Mouse (Mus musculus) activated CD4-positive, CD25-positive, alpha-beta regulatory T cell (primary cell): ENCODE measurements around the gene Zc3h7a. TPM values are rescaled to one million over a fixed set of nuclear protein-coding genes. Genes with fewer than 3 reads are reported as not detected.

Experiments used
- polyA plus RNA-seq, 2 experiments: library from polyadenylated mRNA; unstranded; fragments of 100-300 nt; shearing (Covaris generic); gene quantifications; one replicate each; pipeline ENCODE4 v1.2.1; 2017

Gene Zc3h7a
- polyA plus RNA-seq, result 100 to 1,000 TPM; 249 to 291 TPM

DNA sequence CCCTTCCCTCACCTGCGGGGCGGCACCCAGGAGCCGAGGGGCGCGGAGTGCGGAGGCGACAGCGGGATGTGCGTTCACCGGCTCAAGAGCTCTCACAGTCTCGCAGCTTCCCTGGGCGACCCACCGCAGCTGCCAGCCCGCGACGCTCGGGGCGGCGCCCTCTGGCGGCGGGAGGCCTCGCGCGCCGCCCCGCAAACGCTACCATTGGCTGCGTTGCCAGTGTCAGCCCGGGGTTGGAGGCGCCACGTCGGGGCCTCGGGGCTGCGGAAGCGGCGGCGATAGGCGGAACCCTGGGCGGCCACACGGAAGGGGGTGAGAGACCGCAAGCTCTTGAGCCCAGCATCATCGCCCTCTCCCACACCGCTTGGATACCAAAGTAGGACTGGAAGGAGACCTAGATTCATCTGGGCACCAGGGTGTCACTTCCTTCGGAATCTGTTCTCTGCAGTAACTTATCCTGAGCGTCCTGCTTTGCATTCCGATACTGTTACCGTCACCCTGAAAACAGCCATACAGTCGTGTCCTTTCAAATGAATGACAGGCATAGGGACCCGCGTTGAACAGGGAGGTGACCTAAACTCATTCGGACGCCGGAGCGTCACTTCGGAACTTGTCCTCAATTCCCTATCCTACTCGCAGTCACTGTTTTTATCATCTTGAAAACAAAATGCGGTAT, at the start of gene Zc3h7a:
Zc3h7a (minus strand) TSS at position 186 of the 676 bp plus-strand sequence.

DNA sequence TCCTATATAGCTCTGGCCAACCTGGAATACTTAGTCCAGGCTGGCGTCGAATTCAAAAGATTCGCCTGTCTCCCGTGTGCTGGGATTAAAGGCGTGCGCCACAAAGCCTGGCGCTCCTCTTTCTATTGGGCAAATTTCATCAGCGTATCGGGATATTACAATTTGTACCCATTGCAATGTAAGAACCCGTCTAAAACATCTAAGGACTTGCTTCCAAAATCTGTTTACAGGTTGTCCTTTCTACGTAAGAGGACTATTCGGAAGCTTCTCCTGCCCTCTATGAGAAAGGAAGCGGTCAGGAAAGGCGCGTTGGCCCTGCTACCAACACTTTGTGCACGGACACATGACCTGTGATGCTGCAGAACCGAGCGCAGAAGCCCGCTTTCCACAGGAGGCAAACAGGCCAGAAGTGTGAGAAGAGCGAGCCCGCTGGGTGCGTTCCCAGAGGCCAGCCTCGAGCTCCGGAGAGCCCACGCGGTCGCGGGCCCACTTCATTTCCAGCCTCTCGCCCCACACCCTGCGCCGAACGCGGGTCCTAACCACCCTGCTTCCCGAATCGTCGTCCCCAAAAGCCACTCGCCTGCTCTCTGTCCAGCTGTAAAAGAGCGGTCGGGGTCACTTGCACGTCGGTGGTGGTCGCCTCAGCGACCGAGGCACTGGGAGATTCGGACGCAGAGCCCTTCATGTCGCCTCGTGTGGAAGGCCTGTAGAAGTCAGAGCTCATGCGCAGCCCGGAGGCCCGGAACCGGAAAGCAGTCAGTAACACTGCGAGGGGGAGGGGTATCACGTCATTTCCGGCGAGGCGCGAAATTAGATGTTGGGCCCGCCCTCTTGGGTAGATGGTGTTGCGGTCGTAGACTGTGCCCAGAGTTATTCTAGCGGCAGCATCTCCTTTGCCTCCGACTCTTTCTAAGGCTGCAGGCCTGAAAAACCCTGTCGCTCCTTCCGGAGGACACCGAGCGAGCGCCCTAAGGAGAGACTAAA, 26.7 kb upstream of the Zc3h7a start, which contains the start of gene Rsl1d1:
Rsl1d1 (minus strand) TSS at position 761 of the 984 bp plus-strand sequence.

DNA sequence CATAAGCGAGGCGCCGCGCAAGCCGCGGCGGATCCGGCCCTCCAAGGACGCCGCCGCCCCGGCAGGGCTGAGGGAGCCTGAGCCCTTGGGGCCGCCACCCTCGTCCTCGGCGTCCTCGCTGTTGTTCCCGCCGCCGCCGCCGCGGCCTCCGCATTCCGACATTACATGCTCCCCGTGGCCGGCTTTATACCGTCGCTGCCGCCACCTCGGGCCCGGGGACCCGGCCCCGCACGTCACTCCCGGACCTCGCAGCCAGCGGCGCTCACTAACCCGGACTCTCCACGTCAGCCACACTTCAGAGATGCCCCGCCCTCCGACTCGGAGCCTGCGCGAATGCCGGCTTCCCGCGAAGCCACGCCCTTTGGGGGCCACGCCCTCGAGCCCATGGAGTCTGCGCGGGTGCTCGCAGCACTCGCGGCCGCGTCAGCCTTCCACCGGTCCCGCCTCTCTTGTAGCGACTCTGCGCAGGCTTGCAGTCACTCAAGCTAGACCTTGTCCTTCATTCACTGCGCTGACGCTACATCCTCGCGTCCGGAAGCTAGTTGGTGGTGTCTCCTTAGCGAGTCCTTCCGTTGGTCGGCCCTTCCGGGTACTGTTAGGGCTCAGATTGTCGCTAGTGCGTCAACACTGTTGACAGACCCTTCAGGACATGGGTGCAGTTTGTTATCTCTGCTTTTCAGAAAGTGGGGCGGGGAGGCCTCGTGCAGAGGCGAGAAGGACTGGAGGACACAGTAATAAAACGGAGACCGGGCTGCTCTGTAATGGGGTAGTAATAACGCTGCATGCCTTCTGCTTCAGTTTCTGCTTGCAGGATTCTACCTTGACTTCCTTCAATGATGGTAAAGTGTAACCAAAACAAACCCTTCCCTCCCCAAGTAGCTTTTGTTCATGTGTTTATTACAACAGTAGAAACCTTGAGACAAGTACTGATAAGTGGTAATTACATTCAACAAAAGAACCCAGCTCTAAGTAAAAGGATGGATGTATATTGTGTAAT, 41.5 kb downstream of the Zc3h7a start, which contains the start of gene Txndc11:
Txndc11 (minus strand) TSS at position 303 of the 997 bp plus-strand sequence.

Other genes starting within 250 kb of the Zc3h7a start
- gene Snn, start 115.4 kb downstream of the Zc3h7a start, polyA plus RNA-seq, result 1 to 10 TPM in 1 of 2 experiments, under 1 TPM in 1; 0.85 to 1.6 TPM
- gene Litaf, start 110.2 kb downstream of the Zc3h7a start, polyA plus RNA-seq, result 10 to 100 TPM; 34.5 to 44.2 TPM
- gene Txndc11, start 41.7 kb downstream of the Zc3h7a start, polyA plus RNA-seq, result 10 to 100 TPM; 38.2 to 43.7 TPM
- gene Rsl1d1, start 26.9 kb upstream of the Zc3h7a start, polyA plus RNA-seq, result 100 to 1,000 TPM; 125 to 191 TPM
- 10 to 100 TPM; 82.6 to 83.8 TPM for gene Gspt1, start 77.9 kb upstream of the Zc3h7a start, polyA plus RNA-seq
- gene Tnfrsf17, start 137.4 kb upstream of the Zc3h7a start, polyA plus RNA-seq, result under 1 TPM in 1 of 2 experiments, not detected in 1; 0.43 TPM
- 10 to 100 TPM; 13.7 to 15.0 TPM for gene Snx29, start 146.5 kb upstream of the Zc3h7a start, polyA plus RNA-seq